Mouse (Mus musculus) bone marrow macrophage, adult 2 months (primary cell): ENCODE measurements around the gene Ccdc57.

Experiments
- CTCF ChIP-seq: IDR thresholded peaks from 2 replicates; pipeline ENCODE4 v1.5.1; 2012; ENCODE audit warnings: low read depth, mild to moderate bottlenecking, low read length, moderate library complexity
- POLR2A ChIP-seq: IDR thresholded peaks from 2 replicates; pipeline ENCODE4 v1.6.1; 2012; ENCODE audit warnings: mild to moderate bottlenecking, low read depth, low read length, borderline replicate concordance

GRCm38 (mm10) chr11:120823551-120823947 is 109.1 kb downstream of the Ccdc57 start:
- TF ChIP-seq CTCF: no peak
- no peak for TF ChIP-seq POLR2A
